Comparison of ENCODE assay signal across 1 mouse cellular context in genomic region chr17:56831111-56831816, GRCm38 (mm10).
A peak's percentile ranks its signal among the peaks of the same experiment; 100 is the strongest.
TF ChIP-seq lines count a peak whose summit lies in the region.

No protein-coding gene starts in this region.

TF ChIP-seq in CH12.LX, 34 proteins besides CTCF, POLR2A, EP300 and RAD21:
- TF ChIP-seq MAX (IDR thresholded peaks at IDR 0.05; ENCODE audit: low read length), result peak; percentile 58; the same call in 1 of the 2 replicates
- no peak for TF ChIP-seq MAZ (IDR thresholded peaks at IDR 0.05; ENCODE audit: low read depth, low read length)
- peak; percentile 42; the same call in 1 of the 2 replicates for TF ChIP-seq ELF1 (IDR thresholded peaks at IDR 0.05; ENCODE audit: low read depth, low read length)
- TF ChIP-seq ZKSCAN1 (IDR thresholded peaks at IDR 0.05; ENCODE audit: borderline replicate concordance, low read depth, low read length), result peak; percentile 81; the same call in 1 of the 2 replicates
- TF ChIP-seq NRF1 (IDR thresholded peaks at IDR 0.05; ENCODE audit: low read depth, low read length), result peak; percentile 70
- TF ChIP-seq ZNF384 (IDR thresholded peaks at IDR 0.05; ENCODE audit: low read depth, low read length), result peak; percentile 85
- no peak for TF ChIP-seq POLR2AphosphoS2 (IDR thresholded peaks at IDR 0.05; ENCODE audit: low read depth, low read length)
- TF ChIP-seq GABPA (IDR thresholded peaks at IDR 0.05; ENCODE audit: insufficient replicate concordance, low read depth, low read length), result no peak
- TF ChIP-seq CHD2 (IDR thresholded peaks at IDR 0.05; ENCODE audit: low read length), result peak; percentile 70; the same call in 1 of the 2 replicates
- TF ChIP-seq KAT2A (IDR thresholded peaks at IDR 0.05; ENCODE audit: insufficient replicate concordance, low read length), result no peak
- no peak for TF ChIP-seq USF1 (IDR thresholded peaks at IDR 0.05; ENCODE audit: low read depth, low read length)
- TF ChIP-seq JUND (conservative IDR thresholded peaks at IDR 0.05; ENCODE audit: low read depth, low read length), result no peak
- no peak for TF ChIP-seq TCF12 (IDR thresholded peaks at IDR 0.05; ENCODE audit: low read depth, low read length)
- 0 out of 2 replicates have a peak, but pooled peaks have one; percentile 41 for TF ChIP-seq UBTF (IDR thresholded peaks at IDR 0.05; ENCODE audit: low read depth, low read length)
- TF ChIP-seq RCOR1 (conservative IDR thresholded peaks at IDR 0.05; ENCODE audit: low read depth, low read length), result 0 out of 2 replicates have a peak, but pooled peaks have one; percentile 49
- no peak for TF ChIP-seq MAFK (IDR thresholded peaks at IDR 0.05; ENCODE audit: insufficient replicate concordance, low read length)
- no peak for TF ChIP-seq MYC (IDR thresholded peaks at IDR 0.05; ENCODE audit: low read depth, low read length)
- peak; percentile 58 for TF ChIP-seq MXI1 (IDR thresholded peaks at IDR 0.05; ENCODE audit: low read depth, low read length)
- no peak for TF ChIP-seq BHLHE40 (IDR thresholded peaks at IDR 0.05; ENCODE audit: low read depth, low read length)
- peak; percentile 47; the same call in 1 of the 2 replicates for TF ChIP-seq HCFC1 (IDR thresholded peaks at IDR 0.05; ENCODE audit: low read depth, low read length)
- TF ChIP-seq JUN (IDR thresholded peaks at IDR 0.05; ENCODE audit: insufficient read depth, low read depth, low read length), result no peak
- TF ChIP-seq MEF2A (IDR thresholded peaks at IDR 0.05; ENCODE audit: borderline replicate concordance, low read depth, low read length), result no peak
- no peak for TF ChIP-seq NELFE (IDR thresholded peaks at IDR 0.05; ENCODE audit: low read depth, low read length)
- TF ChIP-seq ZMIZ1 (IDR thresholded peaks at IDR 0.05; ENCODE audit: low read depth, low read length), result no peak
- no peak for TF ChIP-seq PAX5 (IDR thresholded peaks at IDR 0.05; ENCODE audit: low read length)
- no peak for TF ChIP-seq TBP (conservative IDR thresholded peaks at IDR 0.05; ENCODE audit: low read depth, low read length)
- no peak for TF ChIP-seq ZC3H11A (IDR thresholded peaks at IDR 0.05; ENCODE audit: low read depth, low read length)
- peak; percentile 23 for TF ChIP-seq SMC3 (IDR thresholded peaks at IDR 0.05; ENCODE audit: low read depth, low read length)
- TF ChIP-seq IRF4 (IDR thresholded peaks at IDR 0.05; ENCODE audit: low read depth, low read length), result peak; percentile 63; the same call in 1 of the 2 replicates
- no peak for TF ChIP-seq CHD1 (IDR thresholded peaks at IDR 0.05; ENCODE audit: low read depth, low read length)
- no peak for TF ChIP-seq USF2 (conservative IDR thresholded peaks at IDR 0.05; ENCODE audit: low read depth, low read length)
- TF ChIP-seq ETS1 (conservative IDR thresholded peaks at IDR 0.05; ENCODE audit: low read depth, low read length), result no peak
- TF ChIP-seq SIN3A (IDR thresholded peaks at IDR 0.05; ENCODE audit: low read length), result peak; percentile 87; the same call in 1 of the 2 replicates
- TF ChIP-seq E2F4 (IDR thresholded peaks at IDR 0.05; ENCODE audit: insufficient replicate concordance, low read depth, low read length), result peak; percentile 53; the same call in 1 of the 2 replicates
